Comparison of ENCODE assay signal across 8 mouse cellular contexts in the genomic region with DNA sequence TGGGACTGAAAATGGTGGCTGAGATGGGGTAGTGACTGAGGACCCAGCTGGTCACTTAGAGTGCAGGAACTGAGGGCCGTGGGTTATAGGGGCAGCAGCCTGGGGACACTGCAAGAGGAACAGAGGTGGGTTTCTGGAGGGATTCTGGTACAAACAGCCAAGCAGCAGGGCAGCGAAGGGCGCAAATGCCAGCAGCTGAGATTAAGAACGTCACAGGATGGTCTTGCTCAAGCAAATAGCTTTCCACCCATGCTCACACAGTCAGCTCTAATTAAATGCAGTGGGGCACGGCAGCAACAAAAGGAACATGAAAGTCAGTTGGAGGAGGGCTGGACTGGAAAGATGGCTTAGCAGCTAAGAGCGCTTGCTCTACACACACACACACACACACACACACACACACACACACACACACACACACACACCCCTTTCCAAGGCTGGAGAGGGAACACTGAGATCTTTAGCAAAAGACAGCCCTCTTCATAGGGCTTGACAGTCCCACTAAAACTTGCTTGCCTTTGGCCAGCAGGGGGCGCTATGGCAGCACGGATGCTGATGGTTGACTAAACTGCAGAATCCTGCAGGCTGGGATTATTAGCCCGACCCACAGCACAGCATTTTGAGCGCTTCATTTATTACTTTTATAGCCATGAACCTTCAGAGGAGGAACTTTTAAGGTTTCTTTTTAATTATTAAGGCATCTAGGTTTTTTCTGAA. TPM values are rescaled to one million over a fixed set of nuclear protein-coding genes. Genes with fewer than 3 reads are reported as not detected.
DNase-seq lines count a peak whose midpoint lies in the region; ATAC-seq lines count a peak whose summit lies in the region.

No protein-coding gene starts in this region.

- no peak overlapping the region for H3K27ac ChIP-seq in hindbrain, embryonic 16.5 days (ENCODE audit: low read depth, low read length)

- H3K36me3 ChIP-seq in hindbrain, embryonic 16.5 days (ENCODE audit: control insufficient read depth, insufficient read depth, low read length), result no peaks in the 10 kb centered on the region

- 19% methylated on average over 10 of the region's 10 CpGs for WGBS in hindbrain, embryonic 16.5 days

- H3K4me1 ChIP-seq in hindbrain, embryonic 16.5 days (ENCODE audit: control insufficient read depth, insufficient read depth, low read depth, low read length), result peaks cover 6% of the 10 kb centered on the region; the same call in 1 of the 2 replicates

- no peak overlapping the region; the same call in 1 of the 2 replicates for H3K9ac ChIP-seq in hindbrain, embryonic 16.5 days (ENCODE audit: low read depth, low read length)

- 0 out of 2 replicates have a peak overlapping the region, but pooled peaks have one; percentile 12 for H3K4me2 ChIP-seq in hindbrain, embryonic 16.5 days (ENCODE audit: low read length)

- peak; percentile 91 for ATAC-seq in hindbrain, embryonic 16.5 days

- H3K9me3 ChIP-seq in hindbrain, embryonic 16.5 days (ENCODE audit: control insufficient read depth, low read length), result no peaks in the 10 kb centered on the region

- no peaks in the 10 kb centered on the region for H3K27me3 ChIP-seq in hindbrain, embryonic 16.5 days (replicated peaks; ENCODE audit: control insufficient read depth, insufficient read depth, low read length)

- peak; percentile 47 for DNase-seq in WW6 (ENCODE audit: low read depth, low spot score)
- DNase-seq in cerebellum, postnatal 36 days, result peak; percentile 83 to 86
- peak; percentile 84 to 86 for DNase-seq in frontal cortex, postnatal 36 days (ENCODE audit: low spot score in 2 of 2)
- DNase-seq in left cerebral cortex, adult 11 months (ENCODE audit: low spot score), result peak; percentile 53
- DNase-seq in lung, postnatal 4 days, result peak; percentile 81 to 88
- DNase-seq in right cerebral cortex, adult 18-20 months, result peak; percentile 83
- peak; percentile 80 to 86 for DNase-seq in urinary bladder, adult 18-20 months (ENCODE audit: low spot score in 2 of 2)

- no peak overlapping the region for H3K4me3 ChIP-seq in hindbrain, embryonic 16.5 days (ENCODE audit: low read length)

RNA-seq across cellular contexts. Expression of a gene that starts 46.9 kb away (rescaled TPM):
- polyA plus RNA-seq in hindbrain, embryonic 16.5 days (2015; fragmentation: Nextera tagmentation; extraction: Ambion mirVana), result 36.3 and 37.8 TPM in 2 replicates
